Mouse (Mus musculus) cerebellum, adult 8-10 months (tissue): Measurements from ENCODE around the gene Actg1.

Experiments used
- DNase-seq: peaks from one replicate; pipeline ENCODE4 v3.0.0; 2022

Actg1 gene

GRCm38 (mm10) chr11:120347791-120348683 is at the start of gene Actg1:
Gene Actg1, minus strand, starts transcription at chr11:120348542.
- peak; percentile 80 for DNase-seq

DNA sequence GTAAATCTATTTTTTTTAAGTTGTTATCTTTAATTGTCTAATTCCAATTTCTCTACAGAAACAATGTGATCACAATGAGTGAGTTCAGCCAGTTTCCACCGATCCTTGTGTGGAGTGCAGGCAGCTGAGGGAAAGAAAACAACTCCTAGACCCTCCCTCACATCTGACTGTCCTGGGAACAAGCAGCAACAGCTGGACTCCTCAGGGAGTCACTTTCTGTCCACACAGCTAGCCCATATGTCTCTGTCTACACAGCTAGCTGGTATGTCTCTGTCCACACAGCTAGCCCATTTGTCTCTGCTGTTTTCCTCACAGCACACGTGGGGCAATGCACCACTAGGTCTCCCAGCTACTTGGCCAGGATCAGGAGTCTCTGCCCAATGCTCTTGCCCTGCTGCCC is 49.3 kb upstream of the Actg1 start:
- DNase-seq, result no peak

GRCm38 (mm10) chr11:120395661-120396060 is 47.3 kb upstream of the Actg1 start:
- DNase-seq, result no peak

DNA sequence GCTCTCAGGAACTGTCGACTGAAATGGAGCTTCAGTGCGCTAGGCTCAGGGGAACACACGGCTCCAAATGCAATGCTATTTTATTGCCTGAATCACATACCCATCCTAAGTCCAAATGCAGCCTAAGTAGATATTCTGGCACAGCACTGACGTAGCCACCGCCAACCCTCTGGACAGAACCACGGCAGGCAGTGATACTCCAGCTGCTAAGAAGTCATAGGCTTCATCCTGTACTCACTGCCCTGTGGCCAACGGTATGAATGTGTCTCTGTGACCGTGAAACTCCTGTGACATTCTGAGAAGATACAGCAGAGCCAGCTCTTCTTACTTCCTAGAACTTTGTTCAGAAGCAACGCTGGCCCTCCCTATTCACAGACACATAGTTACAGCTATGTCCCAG is 40.2 kb upstream of the Actg1 start:
- DNase-seq, result no peak

- no peak for DNase-seq
Observed at GRCm38 (mm10) chr11:120387157-120387556, 38.8 kb upstream of the Actg1 start.

GRCm38 (mm10) chr11:120386632-120387031 is 38.3 kb upstream of the Actg1 start:
- DNase-seq, result no peak

DNA sequence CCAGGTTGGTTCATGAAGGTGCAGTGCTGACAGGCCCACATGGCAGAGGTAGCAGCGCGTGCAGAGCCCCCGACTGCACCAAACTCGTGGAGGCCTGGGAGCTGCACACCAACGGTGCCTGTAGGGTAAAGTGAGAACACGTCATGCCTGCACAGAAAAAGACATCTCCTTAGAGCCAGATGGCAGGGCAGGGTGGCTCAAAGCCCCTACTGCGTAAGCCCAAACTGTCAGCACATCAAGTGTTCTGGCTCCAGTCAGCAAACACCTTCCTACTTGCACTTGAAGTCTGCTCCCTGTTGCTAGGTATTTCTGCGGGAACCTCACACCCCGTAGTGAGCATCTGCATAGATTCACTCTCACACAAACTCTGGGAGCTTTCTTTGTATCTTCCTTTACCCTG is 34.2 kb upstream of the Actg1 start:
- no peak for DNase-seq

DNA sequence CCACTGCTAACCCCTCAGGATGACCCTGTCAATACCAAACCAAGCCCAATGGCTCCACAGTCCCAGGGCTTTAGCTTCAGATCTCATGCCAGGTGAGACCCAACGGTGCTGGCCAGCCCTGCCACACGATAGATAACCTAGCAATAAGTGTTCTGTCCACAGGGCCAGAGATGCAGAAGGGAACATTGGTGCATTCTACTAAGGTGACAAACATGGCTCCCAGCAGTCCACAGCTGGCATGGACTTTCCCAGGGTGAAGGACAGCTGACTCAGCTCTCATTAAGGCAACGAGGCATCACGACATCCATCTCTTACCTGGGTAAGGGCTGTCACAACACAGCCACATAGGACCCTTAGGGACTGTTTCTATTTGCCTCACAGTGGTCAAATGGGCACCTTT is 32.8 kb upstream of the Actg1 start:
- no peak for DNase-seq

- no peak for DNase-seq
Observed at GRCm38 (mm10) chr11:120380271-120380670, 31.9 kb upstream of the Actg1 start.

DNA sequence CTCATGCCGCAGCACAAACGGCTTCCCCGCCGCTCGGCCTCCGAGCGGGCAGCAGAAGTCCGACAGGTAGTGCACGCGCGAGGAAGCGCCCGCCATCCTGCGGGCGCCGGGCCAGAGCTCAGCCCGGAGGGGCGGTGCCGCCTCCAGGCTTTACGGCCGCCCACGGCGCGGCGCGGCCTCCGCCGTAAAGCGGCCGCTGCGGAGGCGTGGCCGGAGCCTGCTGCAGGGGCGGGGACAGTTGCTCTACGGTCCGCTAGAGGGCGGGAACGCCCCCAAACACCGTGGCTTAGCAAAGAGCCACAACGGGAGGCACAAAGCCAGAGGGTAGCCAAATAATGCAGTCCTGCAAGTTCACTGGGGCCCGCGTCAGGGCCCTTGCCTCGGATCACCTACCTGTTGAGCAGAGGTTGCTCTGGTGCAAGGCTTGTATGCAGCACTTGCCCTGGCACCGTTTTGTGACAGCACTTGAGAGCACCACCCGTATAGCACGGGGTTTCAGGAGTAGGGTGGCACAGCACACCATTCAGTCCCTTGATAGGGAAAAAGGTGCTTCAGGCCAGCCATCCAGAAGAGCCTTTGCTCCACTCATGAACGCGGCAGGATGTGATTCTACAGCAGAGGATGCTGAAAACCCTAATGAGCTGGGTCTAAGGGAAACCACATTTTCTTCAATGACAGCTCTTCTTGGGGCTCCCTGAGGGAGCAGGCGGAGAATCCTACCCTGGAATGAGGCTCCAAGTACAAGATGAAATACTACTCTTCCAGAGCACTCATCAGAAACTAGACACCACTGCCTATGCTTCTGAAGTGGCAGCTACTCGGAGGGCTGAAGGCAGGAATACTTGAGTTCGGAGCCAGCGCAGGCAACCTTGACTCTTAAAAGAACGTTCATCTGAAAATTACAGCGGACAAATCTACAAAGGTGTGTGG is 30.5 kb upstream of the Actg1 start, which contains the start of gene Faap100:
Gene Faap100, minus strand, starts transcription at position 154 of the 930 bp plus-strand sequence.
- DNase-seq, result peak; percentile 82

- peak; percentile 49 for DNase-seq
Observed at GRCm38 (mm10) chr11:120378031-120378610, 29.8 kb upstream of the Actg1 start.

- DNase-seq, result no peak
Observed at GRCm38 (mm10) chr11:120377337-120377736, 29.0 kb upstream of the Actg1 start.

GRCm38 (mm10) chr11:120376302-120377160 is 28.2 kb upstream of the Actg1 start:
- no peak for DNase-seq

DNA sequence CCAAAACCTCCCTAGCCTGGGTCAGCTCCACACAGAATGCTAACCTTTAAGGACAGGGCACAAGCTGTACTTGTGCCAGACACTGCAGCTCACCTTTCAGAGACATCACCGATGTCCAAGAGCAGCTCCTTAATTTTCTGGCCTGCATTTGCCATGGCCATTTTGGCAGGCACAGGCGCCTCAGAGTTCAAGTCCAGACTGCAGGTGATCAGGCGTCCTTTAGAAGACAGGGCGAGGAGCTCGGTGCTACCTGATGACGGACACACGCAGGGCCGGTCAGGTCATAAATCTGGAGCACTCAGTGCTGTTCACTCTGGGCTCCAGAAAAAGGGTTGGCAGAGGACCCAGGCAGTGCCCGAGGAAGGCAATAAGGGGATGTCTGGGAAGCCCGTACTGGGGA is 27.0 kb upstream of the Actg1 start:
- no peak for DNase-seq

GRCm38 (mm10) chr11:120373820-120374586 is 25.7 kb upstream of the Actg1 start:
- no peak for DNase-seq

DNA sequence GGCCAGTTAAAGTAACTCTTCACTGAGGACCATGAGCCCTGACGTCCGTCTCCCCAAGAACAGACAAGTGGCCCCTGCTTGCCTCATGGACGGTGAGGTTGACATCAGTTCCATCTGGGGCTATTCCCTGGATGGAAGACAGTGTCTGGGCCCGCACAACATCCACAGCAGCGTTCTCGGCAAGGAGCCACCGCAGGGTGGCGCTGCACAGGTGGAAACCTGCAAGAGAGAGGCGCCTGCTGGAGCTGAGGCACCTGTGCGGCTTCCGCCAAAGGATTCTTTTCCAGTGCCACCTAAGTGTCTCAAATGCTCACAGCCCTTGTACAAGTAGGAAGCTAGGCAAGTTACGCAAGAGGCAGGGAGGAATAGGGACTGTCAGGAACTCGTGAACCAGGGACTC is 24.7 kb upstream of the Actg1 start:
- no peak for DNase-seq

DNA sequence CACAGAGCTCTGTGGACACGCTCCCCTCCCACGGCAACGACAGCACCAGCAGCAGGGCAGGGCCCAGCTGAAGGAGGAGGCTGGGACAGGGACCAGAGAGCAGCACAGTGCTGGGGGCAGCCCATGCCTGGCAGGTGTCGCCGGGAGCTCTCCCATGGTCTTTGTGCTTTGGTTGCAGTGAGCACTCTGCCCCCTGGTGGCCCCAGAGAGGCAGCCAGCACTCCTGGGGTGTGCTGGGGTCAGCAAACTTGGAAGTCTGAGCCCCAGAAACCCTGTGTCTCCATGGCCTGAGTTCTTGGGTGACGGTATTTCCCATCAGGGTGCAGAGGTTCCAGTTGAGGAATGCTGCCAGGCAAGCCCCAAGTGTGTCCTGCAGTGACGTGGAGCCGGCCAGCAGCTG is 21.3 kb upstream of the Actg1 start:
- DNase-seq, result no peak

DNA sequence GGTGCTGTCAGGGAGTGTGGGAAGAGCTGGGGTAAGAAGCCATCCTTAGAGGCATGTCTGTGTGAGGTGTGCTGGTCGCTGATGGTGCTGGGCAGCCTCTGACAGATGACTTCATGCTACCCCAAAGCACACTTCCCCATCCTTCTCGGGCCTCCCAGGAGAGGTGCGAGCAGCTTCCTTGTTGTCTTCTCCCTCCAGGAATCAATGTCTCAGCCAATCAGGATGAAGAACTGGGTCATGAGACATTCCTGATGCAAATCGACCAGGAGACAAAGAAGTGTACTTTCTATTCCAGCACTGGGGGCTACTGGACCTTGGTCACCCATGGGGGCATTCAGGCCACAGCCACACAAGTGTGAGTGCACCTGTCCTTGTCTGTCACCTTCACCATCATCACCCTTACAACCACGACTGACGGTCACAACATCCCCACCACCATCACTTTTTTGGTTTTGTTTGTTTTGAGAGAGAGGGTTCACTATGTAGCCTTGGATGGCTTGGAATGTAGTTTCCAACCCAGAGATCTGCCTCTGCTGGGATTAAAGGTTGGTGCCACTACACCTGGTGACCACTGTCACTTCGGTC is 18.2 kb upstream of the Actg1 start:
- no peak for DNase-seq

DNA sequence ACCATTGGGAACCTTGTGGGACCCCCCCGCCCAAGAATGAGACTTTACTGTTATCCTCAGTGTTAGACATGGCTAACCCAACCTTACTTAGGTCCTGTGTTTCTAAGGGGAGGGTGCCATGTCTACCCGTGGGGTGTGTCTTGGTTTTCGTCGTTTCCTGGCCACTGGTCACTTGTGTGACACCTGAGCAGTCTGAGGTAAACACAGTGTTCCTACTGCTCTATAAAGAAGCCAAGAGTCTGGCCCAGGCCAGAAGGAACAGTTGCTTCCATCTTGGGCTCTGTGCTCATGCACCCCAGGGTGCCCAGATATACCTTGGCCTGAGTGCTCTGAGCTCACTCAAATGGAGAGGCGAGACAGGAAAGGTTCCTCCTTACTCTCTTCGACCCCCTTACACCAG is 14.5 kb upstream of the Actg1 start:
- no peak for DNase-seq

DNA sequence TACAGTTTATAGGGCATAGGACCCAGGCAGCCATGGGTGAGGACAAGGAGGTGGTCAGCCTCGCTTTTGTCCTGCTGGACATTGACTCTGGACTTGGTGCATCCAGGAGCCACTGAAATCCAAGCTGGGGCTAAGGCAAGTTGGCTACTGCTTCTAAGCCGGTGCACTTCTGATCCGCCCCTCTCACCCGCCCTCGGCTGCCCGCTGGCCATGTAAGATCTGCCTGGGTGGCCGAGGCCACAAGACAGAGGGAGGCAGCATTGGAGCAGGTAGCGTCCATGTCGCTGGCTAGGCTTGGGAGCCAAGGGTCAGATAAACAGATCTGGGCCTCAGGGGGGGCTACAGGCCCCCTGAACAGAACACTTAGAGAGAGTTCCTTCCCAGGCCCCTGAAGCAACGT is 13.0 kb upstream of the Actg1 start, which contains the start of gene Fscn2:
Gene Fscn2, plus strand, starts transcription at position 240 of the 400 bp plus-strand sequence.
- DNase-seq, result no peak

- no peak for DNase-seq
Observed at GRCm38 (mm10) chr11:120360755-120361154, 12.4 kb upstream of the Actg1 start.
